Comparison of ENCODE assay signal across 13 mouse cellular contexts in genomic region chr6:43297508-43297850, GRCm38 (mm10). TPM values are rescaled to one million over a fixed set of nuclear protein-coding genes. Genes with fewer than 3 reads are reported as not detected.
DNase-seq lines count a peak whose midpoint lies in the region; ATAC-seq lines count a peak whose summit lies in the region.
"Had no signal": no experiment of that assay in that cellular context is flagged by ENCODE, and none has a peak within 500 bp of the region (broad histone marks: within the 10 kb centered on the region; RNA-seq: fewer than 3 reads in every experiment).

No protein-coding gene starts in this region.

- no peaks in the 10 kb centered on the region for H3K9me3 ChIP-seq in hindbrain, embryonic 10.5 days
- H3K9me3 ChIP-seq in hindbrain, embryonic 12.5 days (replicated peaks): no peaks in the 10 kb centered on the region
- no peaks in the 10 kb centered on the region for H3K9me3 ChIP-seq in intestine, embryonic 15.5 days
- no peaks in the 10 kb centered on the region for H3K9me3 ChIP-seq in neural tube, embryonic 12.5 days

- H3K9ac ChIP-seq in hindbrain, embryonic 12.5 days: no peak overlapping the region
- no peak overlapping the region for H3K9ac ChIP-seq in intestine, embryonic 15.5 days
- H3K9ac ChIP-seq in neural tube, embryonic 12.5 days: no peak overlapping the region

- H3K36me3 ChIP-seq in hindbrain, embryonic 10.5 days: no peaks in the 10 kb centered on the region
- H3K36me3 ChIP-seq in hindbrain, embryonic 12.5 days: no peaks in the 10 kb centered on the region
- H3K36me3 ChIP-seq in intestine, embryonic 15.5 days: no peaks in the 10 kb centered on the region
- no peaks in the 10 kb centered on the region for H3K36me3 ChIP-seq in neural tube, embryonic 12.5 days

- no peaks in the 10 kb centered on the region for H3K4me1 ChIP-seq in hindbrain, embryonic 10.5 days (replicated peaks)
- H3K4me1 ChIP-seq in hindbrain, embryonic 12.5 days: no peaks in the 10 kb centered on the region
- H3K4me1 ChIP-seq in intestine, embryonic 15.5 days (replicated peaks): peaks cover 13% of the 10 kb centered on the region
- H3K4me1 ChIP-seq in neural tube, embryonic 12.5 days: no peaks in the 10 kb centered on the region

- ATAC-seq in hindbrain, embryonic 12.5 days (ENCODE audit: low FRiP score): no peak; the same call in 1 of the 2 replicates
- ATAC-seq in intestine, embryonic 15.5 days: peak; percentile 39
- peak; percentile 63 for ATAC-seq in neural tube, embryonic 12.5 days (ENCODE audit: low FRiP score, low read depth)
- ATAC-seq: activated CD4-positive, CD25-positive, alpha-beta regulatory T cell, adult 4 months had no signal

- 39% methylated on average over 2 of the region's 2 CpGs for WGBS in hindbrain, embryonic 10.5 days
- WGBS in hindbrain, embryonic 12.5 days: 35% methylated on average over 2 of the region's 2 CpGs
- WGBS in intestine, embryonic 15.5 days: 46% methylated on average over 2 of the region's 2 CpGs
- WGBS in neural tube, embryonic 12.5 days: 40% methylated on average over 2 of the region's 2 CpGs

- no peak overlapping the region for H3K27ac ChIP-seq in hindbrain, embryonic 10.5 days
- H3K27ac ChIP-seq in hindbrain, embryonic 12.5 days: no peak overlapping the region
- H3K27ac ChIP-seq in intestine, embryonic 15.5 days: no peak overlapping the region
- H3K27ac ChIP-seq in neural tube, embryonic 12.5 days: no peak overlapping the region

- no peaks in the 10 kb centered on the region for H3K27me3 ChIP-seq in hindbrain, embryonic 10.5 days (ENCODE audit: insufficient read depth, poor library complexity, severe bottlenecking)
- no peaks in the 10 kb centered on the region for H3K27me3 ChIP-seq in hindbrain, embryonic 12.5 days
- H3K27me3 ChIP-seq in intestine, embryonic 15.5 days (replicated peaks): no peaks in the 10 kb centered on the region
- H3K27me3 ChIP-seq in neural tube, embryonic 12.5 days (replicated peaks): no peaks in the 10 kb centered on the region

- peak; percentile 21 for DNase-seq in hindbrain, embryonic 10.5 days (ENCODE audit: low spot score)
- DNase-seq in brain, embryonic 18.5 days (ENCODE audit: low read depth, low spot score): peak; percentile 42
- DNase-seq in cerebellum, adult 18-20 months: no peak
- no peak for DNase-seq in spleen, postnatal 10 days (ENCODE audit: low spot score in 2 of 2)
- DNase-seq in adrenal gland, postnatal 25 days: no peak
- DNase-seq: heart, postnatal 36 days; thymus, adult 18-20 months had no signal

- no peak overlapping the region for H3K4me2 ChIP-seq in hindbrain, embryonic 12.5 days (replicated peaks)
- no peak overlapping the region for H3K4me2 ChIP-seq in intestine, embryonic 15.5 days (replicated peaks)
- no peak overlapping the region for H3K4me2 ChIP-seq in neural tube, embryonic 12.5 days (replicated peaks)

- H3K4me3 ChIP-seq in hindbrain, embryonic 10.5 days: no peak overlapping the region
- no peak overlapping the region for H3K4me3 ChIP-seq in hindbrain, embryonic 12.5 days
- no peak overlapping the region for H3K4me3 ChIP-seq in intestine, embryonic 15.5 days (replicated peaks)
- no peak overlapping the region for H3K4me3 ChIP-seq in neural tube, embryonic 12.5 days

RNA-seq across cellular contexts. Expression of gene Nobox, which starts 11.9 kb away (rescaled TPM):
- polyA plus RNA-seq in hindbrain, embryonic 10.5 days (2016; fragmentation: Nextera tagmentation; extraction: Ambion mirVana): 0.10 TPM in 1 of 2 replicates, not detected in the other
- polyA plus RNA-seq in hindbrain, embryonic 12.5 days (2016; fragmentation: Nextera tagmentation; extraction: Ambion mirVana): not detected in 2 replicates
- polyA plus RNA-seq in intestine, embryonic 15.5 days (2015; fragmentation: Nextera tagmentation; extraction: Ambion mirVana): not detected in 2 replicates
- not detected in 2 replicates for polyA plus RNA-seq in neural tube, embryonic 12.5 days (2016; fragmentation: Nextera tagmentation; extraction: Ambion mirVana)
- not detected in 2 replicates for total RNA-seq in adrenal gland, postnatal 25 days (2021)
- total RNA-seq: heart, postnatal 36 days; left cerebral cortex, adult 8-10 months had no signal
- polyA plus RNA-seq: activated CD4-positive, CD25-positive, alpha-beta regulatory T cell, adult 4 months; CD4-positive, CD25-positive, alpha-beta regulatory T cell, adult 4 months had no signal

RNA-seq across cellular contexts. Expression of gene Arhgef5, which starts 32.1 kb away (rescaled TPM):
- polyA plus RNA-seq in hindbrain, embryonic 10.5 days (2016; fragmentation: Nextera tagmentation; extraction: Ambion mirVana): 3.1 and 4.8 TPM in 2 replicates
- 5.2 and 6.6 TPM in 2 replicates for polyA plus RNA-seq in hindbrain, embryonic 12.5 days (2016; fragmentation: Nextera tagmentation; extraction: Ambion mirVana)
- polyA plus RNA-seq in intestine, embryonic 15.5 days (2015; fragmentation: Nextera tagmentation; extraction: Ambion mirVana): 18.4 and 19.2 TPM in 2 replicates
- polyA plus RNA-seq in neural tube, embryonic 12.5 days (2016; fragmentation: Nextera tagmentation; extraction: Ambion mirVana): 3.3 and 3.4 TPM in 2 replicates
- total RNA-seq in adrenal gland, postnatal 25 days (2021): 21.9 and 22.2 TPM in 2 replicates

Comparison
In these comparisons a context has a peak if more than half of its experiments do, and no peak if none do; other contexts are left out.
1. DNase-seq: peak in hindbrain, embryonic 10.5 days (single experiment) and brain, embryonic 18.5 days (single experiment); none in cerebellum, adult 18-20 months (0 of 2), spleen, postnatal 10 days (0 of 2) and adrenal gland, postnatal 25 days (single experiment).